ENCODE assay signal across 24 mouse cellular contexts in the genomic region with DNA sequence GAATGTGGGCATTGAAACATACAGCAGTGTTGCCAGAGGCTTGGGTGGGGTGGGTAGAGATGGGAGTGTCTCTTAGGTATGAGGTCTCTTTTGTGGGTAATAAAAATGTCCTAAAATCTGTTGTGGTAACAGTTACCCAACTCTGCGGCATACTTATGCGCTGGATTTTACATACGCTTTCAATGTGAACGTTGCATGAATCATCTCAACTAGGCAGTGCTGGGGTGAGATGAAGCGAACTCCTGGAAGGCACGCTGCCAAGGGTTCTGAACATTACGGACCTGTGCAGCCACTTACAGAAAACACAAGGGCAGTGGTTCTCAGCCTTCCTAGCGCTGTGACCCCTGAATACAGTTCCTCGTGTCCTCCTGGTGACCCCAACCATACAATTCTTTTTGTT. TPM values are rescaled to one million over a fixed set of nuclear protein-coding genes. Genes with fewer than 3 reads are reported as not detected.
DNase-seq lines count a peak whose midpoint lies in the region; ATAC-seq and TF ChIP-seq lines count a peak whose summit lies in the region.
"Had no signal": no experiment of that assay in that cellular context is flagged by ENCODE, and none has a peak within 500 bp of the region (broad histone marks: within the 10 kb centered on the region; RNA-seq: fewer than 3 reads in every experiment).

No protein-coding gene starts in this region.

- no peak for TF ChIP-seq POLR2A in small intestine, adult 2 months (IDR thresholded peaks at IDR 0.05; ENCODE audit: low read depth, low read length)

- TF ChIP-seq CTCF in small intestine, adult 2 months (IDR thresholded peaks at IDR 0.05; ENCODE audit: extremely low read depth, insufficient read length, insufficient replicate concordance, low read depth, low read length): no peak

- H3K36me3 ChIP-seq in embryonic facial prominence, embryonic 14.5 days (ENCODE audit: control insufficient read depth, insufficient read depth, low read length): peaks cover 8% of the 10 kb centered on the region; the same call in 1 of the 2 replicates
- H3K36me3 ChIP-seq in embryonic facial prominence, embryonic 10.5 days (replicated peaks): peaks cover 17% of the 10 kb centered on the region
- peaks cover 4% of the 10 kb centered on the region for H3K36me3 ChIP-seq in small intestine, adult 2 months (ENCODE audit: control insufficient read depth, insufficient read depth, low read length)
- H3K36me3 ChIP-seq: hindbrain, embryonic 15.5 days; midbrain, embryonic 12.5 days had no signal

- no peak overlapping the region for H3K9ac ChIP-seq in embryonic facial prominence, embryonic 14.5 days (ENCODE audit: low read depth, low read length)
- H3K9ac ChIP-seq: embryonic facial prominence, embryonic 13.5 days; forebrain, embryonic 13.5 days; hindbrain, embryonic 15.5 days; liver, postnatal 0 days; midbrain, embryonic 12.5 days had no signal

- peak; percentile 22 for DNase-seq in embryonic facial prominence, embryonic 14.5 days (ENCODE audit: low spot score)
- DNase-seq in embryonic facial prominence, embryonic 10.5 days (ENCODE audit: low spot score): no peak
- DNase-seq in 3T3-L1 (ENCODE audit: low read depth, low spot score): peak; percentile 60
- DNase-seq in NIH3T3 (ENCODE audit: low read depth): peak; percentile 92
- no peak for DNase-seq in cerebellum, postnatal 10 days
- DNase-seq in right cerebral cortex, adult 18-20 months: no peak
- DNase-seq: cerebellum, adult 11 months; cerebellum, postnatal 14 days; heart, postnatal 4 days; kidney, adult 9 months; kidney, postnatal 14 days; liver; liver, postnatal 0 days; thymus, adult 18-20 months had no signal

- no peak overlapping the region for H3K4me2 ChIP-seq in embryonic facial prominence, embryonic 14.5 days (ENCODE audit: low read depth, low read length)
- H3K4me2 ChIP-seq: embryonic facial prominence, embryonic 13.5 days; forebrain, embryonic 13.5 days; hindbrain, embryonic 15.5 days; midbrain, embryonic 12.5 days had no signal

- peaks cover 9% of the 10 kb centered on the region; the same call in 1 of the 2 replicates for H3K4me1 ChIP-seq in embryonic facial prominence, embryonic 14.5 days (ENCODE audit: control insufficient read depth, insufficient read depth, low read length)
- peaks cover 40% of the 10 kb centered on the region for H3K4me1 ChIP-seq in embryonic facial prominence, embryonic 10.5 days
- H3K4me1 ChIP-seq in small intestine, adult 2 months (ENCODE audit: control insufficient read depth, insufficient read depth, insufficient read length, low read length): peaks cover 10% of the 10 kb centered on the region; the same call in 1 of the 2 replicates

- 83% methylated on average over 9 of the region's 9 CpGs for whole genome bisulfite sequencing in embryonic facial prominence, embryonic 14.5 days
- 92% methylated on average over 9 of the region's 9 CpGs for whole genome bisulfite sequencing in embryonic facial prominence, embryonic 10.5 days
- 78% methylated on average over 9 of the region's 9 CpGs for WGBS in small intestine, adult 2 months

- no peak for ATAC-seq in embryonic facial prominence, embryonic 14.5 days (ENCODE audit: low read depth)
- ATAC-seq: CD4-positive, CD25-positive, alpha-beta regulatory T cell, adult 4 months; forebrain, embryonic 13.5 days; liver, postnatal 0 days; lung, postnatal 0 days had no signal

- H3K4me3 ChIP-seq in embryonic facial prominence, embryonic 14.5 days (ENCODE audit: low read depth, low read length): no peak overlapping the region
- no peak overlapping the region for H3K4me3 ChIP-seq in embryonic facial prominence, embryonic 10.5 days
- H3K4me3 ChIP-seq in small intestine, adult 2 months (ENCODE audit: low read depth, low read length): no peak overlapping the region
- H3K4me3 ChIP-seq: embryonic facial prominence, embryonic 13.5 days; forebrain, embryonic 13.5 days; heart, embryonic 10.5 days; hindbrain, embryonic 15.5 days; limb, embryonic 10.5 days; midbrain, embryonic 12.5 days had no signal

- no peak overlapping the region for H3K27ac ChIP-seq in embryonic facial prominence, embryonic 14.5 days (replicated peaks; ENCODE audit: low read depth, low read length)
- H3K27ac ChIP-seq in embryonic facial prominence, embryonic 10.5 days (replicated peaks): no peak overlapping the region
- H3K27ac ChIP-seq in small intestine, adult 2 months (ENCODE audit: insufficient read depth, low read depth, low read length): 0 out of 2 replicates have a peak overlapping the region, but pooled peaks have one; percentile 14
- H3K27ac ChIP-seq: embryonic facial prominence, embryonic 13.5 days; forebrain, embryonic 13.5 days; heart, embryonic 10.5 days; hindbrain, embryonic 15.5 days; limb, embryonic 10.5 days; macrophage; midbrain, embryonic 12.5 days had no signal

- H3K27me3 ChIP-seq in embryonic facial prominence, embryonic 14.5 days (replicated peaks; ENCODE audit: control insufficient read depth, insufficient read depth, low read length): no peaks in the 10 kb centered on the region
- H3K27me3 ChIP-seq in embryonic facial prominence, embryonic 10.5 days (replicated peaks; ENCODE audit: low read depth, poor library complexity, severe bottlenecking): no peaks in the 10 kb centered on the region
- H3K27me3 ChIP-seq in small intestine, adult 2 months (ENCODE audit: control insufficient read depth, insufficient read depth, low read length): no peaks in the 10 kb centered on the region
- H3K27me3 ChIP-seq: embryonic facial prominence, embryonic 13.5 days; forebrain, embryonic 13.5 days; hindbrain, embryonic 15.5 days; midbrain, embryonic 12.5 days had no signal

- H3K9me3 ChIP-seq in embryonic facial prominence, embryonic 14.5 days (ENCODE audit: control insufficient read depth, low read length): 0 out of 2 replicates have a peak, but pooled peaks cover 4% of the 10 kb centered on the region
- H3K9me3 ChIP-seq in embryonic facial prominence, embryonic 10.5 days: no peaks in the 10 kb centered on the region
- H3K9me3 ChIP-seq: embryonic facial prominence, embryonic 13.5 days; forebrain, embryonic 13.5 days; heart, embryonic 10.5 days; hindbrain, embryonic 15.5 days; limb, embryonic 10.5 days had no signal

RNA-seq across cellular contexts. Expression of a gene that starts 5.1 kb away (rescaled TPM):
- polyA plus RNA-seq in embryonic facial prominence, embryonic 14.5 days (2014; fragmentation: Nextera tagmentation; extraction: Ambion mirVana): 93.5 and 95.5 TPM in 2 replicates
- polyA plus RNA-seq in embryonic facial prominence, embryonic 10.5 days (2016; fragmentation: Nextera tagmentation; extraction: Ambion mirVana): 71.7 and 73.8 TPM in 2 replicates
- 96.9 and 124 TPM in 2 replicates for polyA plus RNA-seq in small intestine, adult 2 months (2012; rRNA removed)

RNA-seq across cellular contexts. Expression of a gene that starts 52.5 kb away (rescaled TPM):
- 35.8 and 41.8 TPM in 2 replicates for polyA plus RNA-seq in embryonic facial prominence, embryonic 14.5 days (2014; fragmentation: Nextera tagmentation; extraction: Ambion mirVana)
- 37.3 and 37.9 TPM in 2 replicates for polyA plus RNA-seq in embryonic facial prominence, embryonic 10.5 days (2016; fragmentation: Nextera tagmentation; extraction: Ambion mirVana)
- 1.7 and 2.6 TPM in 2 replicates for polyA plus RNA-seq in small intestine, adult 2 months (2012; rRNA removed)

RNA-seq across cellular contexts. Expression of a gene that starts 58.5 kb away (rescaled TPM):
- 44.8 and 52.9 TPM in 2 replicates for polyA plus RNA-seq in embryonic facial prominence, embryonic 14.5 days (2014; fragmentation: Nextera tagmentation; extraction: Ambion mirVana)
- 89.9 and 95.4 TPM in 2 replicates for polyA plus RNA-seq in embryonic facial prominence, embryonic 10.5 days (2016; fragmentation: Nextera tagmentation; extraction: Ambion mirVana)
- 5.5 and 9.9 TPM in 2 replicates for polyA plus RNA-seq in small intestine, adult 2 months (2012; rRNA removed)

Comparison
In these comparisons a context has a peak if more than half of its experiments do, and no peak if none do; other contexts are left out.
1. DNase-seq: peak in embryonic facial prominence, embryonic 14.5 days (single experiment), 3T3-L1 (single experiment) and NIH3T3 (single experiment); none in embryonic facial prominence, embryonic 10.5 days (single experiment), cerebellum, postnatal 10 days (0 of 2) and right cerebral cortex, adult 18-20 months (single experiment).
2. RNA of a gene that starts 52.5 kb away (polyA plus RNA-seq): 37.3 to 37.9 TPM in embryonic facial prominence, embryonic 10.5 days and 35.8 to 41.8 TPM in embryonic facial prominence, embryonic 14.5 days; 1.7 to 2.6 TPM in small intestine, adult 2 months; every median in the first group is over 10 times any median in the second.